ENCODE assay signal across 8 mouse cellular contexts in genomic region chr11:70001159-70001558, GRCm38 (mm10). TPM values are rescaled to one million over a fixed set of nuclear protein-coding genes. Genes with fewer than 3 reads are reported as not detected.
A peak's percentile ranks its signal among the peaks of the same experiment; 100 is the strongest.
DNase-seq lines count a peak whose midpoint lies in the region; ATAC-seq and TF ChIP-seq lines count a peak whose summit lies in the region.

No protein-coding gene starts in this region.

- no peaks in the 10 kb centered on the region for H3K27me3 ChIP-seq in erythroblast, embryonic 14.5 days (ENCODE audit: control insufficient read depth)
- no peaks in the 10 kb centered on the region for H3K27me3 ChIP-seq in testis, adult 2 months (ENCODE audit: control insufficient read depth, insufficient read depth, low read length)
- H3K27me3 ChIP-seq in liver, embryonic 11.5 days (replicated peaks; ENCODE audit: control insufficient read depth, insufficient read depth, low read length): no peaks in the 10 kb centered on the region
- no peaks in the 10 kb centered on the region for H3K27me3 ChIP-seq in stomach, postnatal 0 days (ENCODE audit: control insufficient read depth, insufficient read depth, low read length)

- H3K36me3 ChIP-seq in erythroblast, embryonic 14.5 days (ENCODE audit: control insufficient read depth): peaks cover 47% of the 10 kb centered on the region
- H3K36me3 ChIP-seq in testis, adult 2 months (ENCODE audit: control insufficient read depth, insufficient read depth, low read length): peaks cover 3% of the 10 kb centered on the region
- peaks cover 25% of the 10 kb centered on the region for H3K36me3 ChIP-seq in liver, embryonic 11.5 days (ENCODE audit: control insufficient read depth, insufficient read depth, low read length)
- peaks cover 18% of the 10 kb centered on the region for H3K36me3 ChIP-seq in stomach, postnatal 0 days (ENCODE audit: control insufficient read depth, insufficient read depth, low read length)

- H3K4me2 ChIP-seq in liver, embryonic 11.5 days: peak overlapping the region; percentile 81
- H3K4me2 ChIP-seq in stomach, postnatal 0 days (replicated peaks; ENCODE audit: low read depth): peak overlapping the region; percentile 71

- H3K27ac ChIP-seq in testis, adult 2 months (ENCODE audit: control insufficient read depth, insufficient read depth, low read depth, low read length): peak overlapping the region; percentile 88
- H3K27ac ChIP-seq in liver, embryonic 11.5 days (ENCODE audit: low read depth, low read length): no peak overlapping the region; the same call in 1 of the 2 replicates
- peak overlapping the region; percentile 93 for H3K27ac ChIP-seq in stomach, postnatal 0 days (replicated peaks)

- peak overlapping the region; percentile 88 for H3K4me3 ChIP-seq in erythroblast, embryonic 14.5 days (replicated peaks)
- peak overlapping the region; percentile 80 for H3K4me3 ChIP-seq in testis, adult 2 months (ENCODE audit: control insufficient read depth, low read depth, low read length)
- H3K4me3 ChIP-seq in liver, embryonic 11.5 days (ENCODE audit: low read depth, low read length): peak overlapping the region; percentile 77
- peak overlapping the region; percentile 62 for H3K4me3 ChIP-seq in stomach, postnatal 0 days (ENCODE audit: low read depth, low read length)

- 9% methylated on average over 8 of the region's 8 CpGs for WGBS in liver, embryonic 11.5 days
- 8% methylated on average over 8 of the region's 8 CpGs for WGBS in stomach, postnatal 0 days

- no peak for TF ChIP-seq EP300 in stomach, postnatal 0 days (optimal IDR thresholded peaks at IDR 0.05)

- ATAC-seq in erythroblast, adult 5-6 weeks (replicated peaks; ENCODE audit: low FRiP score, poor library complexity, severe bottlenecking): no peak
- no peak for ATAC-seq in liver, embryonic 11.5 days (replicated peaks; ENCODE audit: low FRiP score)
- ATAC-seq in stomach, postnatal 0 days (ENCODE audit: low FRiP score, low TSS enrichment): no peak

- no peak for TF ChIP-seq CTCF in testis, adult 2 months (IDR thresholded peaks at IDR 0.05; ENCODE audit: control insufficient read depth, insufficient read depth, insufficient replicate concordance, low read depth, low read length)
- TF ChIP-seq CTCF in stomach, postnatal 0 days (IDR thresholded peaks at IDR 0.05; ENCODE audit: low read depth): no peak

- DNase-seq in testis, postnatal 10 days (ENCODE audit: low spot score): no peak
- DNase-seq in liver, embryonic 11.5 days (ENCODE audit: low spot score): no peak
- no peak for DNase-seq in stomach, postnatal 0 days (ENCODE audit: low spot score)
- DNase-seq in embryo, embryonic 10.5 days (ENCODE audit: low spot score): no peak
- no peak for DNase-seq in frontal cortex, postnatal 25 days (ENCODE audit: low spot score in 2 of 2)

- peak overlapping the region; percentile 74 for H3K9ac ChIP-seq in liver, embryonic 11.5 days (ENCODE audit: low read depth, low read length)
- peak overlapping the region; percentile 70 for H3K9ac ChIP-seq in stomach, postnatal 0 days (ENCODE audit: low read length)

- no peak for TF ChIP-seq POLR2A in testis, adult 2 months (IDR thresholded peaks at IDR 0.05; ENCODE audit: control insufficient read depth, low read depth, low read length)

- H3K9me3 ChIP-seq in erythroblast, embryonic 14.5 days (ENCODE audit: control insufficient read depth, low read length): no peaks in the 10 kb centered on the region
- no peaks in the 10 kb centered on the region for H3K9me3 ChIP-seq in liver, embryonic 11.5 days (ENCODE audit: control insufficient read depth, low read length)
- H3K9me3 ChIP-seq in stomach, postnatal 0 days (ENCODE audit: control insufficient read depth, low read length): no peaks in the 10 kb centered on the region

- H3K4me1 ChIP-seq in erythroblast, embryonic 14.5 days (ENCODE audit: control insufficient read depth): peaks cover 60% of the 10 kb centered on the region
- H3K4me1 ChIP-seq in testis, adult 2 months (ENCODE audit: control insufficient read depth, insufficient read depth, low read length): peaks cover 20% of the 10 kb centered on the region
- H3K4me1 ChIP-seq in liver, embryonic 11.5 days (replicated peaks; ENCODE audit: control insufficient read depth, insufficient read depth, low read length): peaks cover 25% of the 10 kb centered on the region
- H3K4me1 ChIP-seq in stomach, postnatal 0 days (replicated peaks; ENCODE audit: control insufficient read depth, insufficient read depth): no peaks in the 10 kb centered on the region

RNA-seq across cellular contexts. Expression of gene Dvl2, which starts 0.8 kb away (rescaled TPM):
- polyA plus RNA-seq in erythroblast, embryonic 14.5 days (2012): 0.48 and 0.76 TPM in 2 replicates
- 1.3 and 4.2 TPM in 2 replicates for total RNA-seq in erythroblast, adult 5-6 weeks (2015; ENCODE audit: low replicate concordance)
- total RNA-seq in erythroblast, adult 5-6 weeks (2017; ENCODE audit: low replicate concordance): 2.1 and 7.4 TPM in 2 replicates
- polyA plus RNA-seq in testis, adult 2 months (2012; rRNA removed): 15.2 and 16.4 TPM in 2 replicates
- polyA plus RNA-seq in liver, embryonic 11.5 days (2014; fragmentation: Nextera tagmentation; extraction: Ambion mirVana): 22.1 and 23.3 TPM in 2 replicates
- polyA plus RNA-seq in stomach, postnatal 0 days (2015; fragmentation: Nextera tagmentation; extraction: Ambion mirVana): 9.8 and 11.1 TPM in 2 replicates

RNA-seq across cellular contexts. Expression of gene Phf23, which starts 5.6 kb away (rescaled TPM):
- 4.5 and 5.5 TPM in 2 replicates for polyA plus RNA-seq in erythroblast, embryonic 14.5 days (2012)
- total RNA-seq in erythroblast, adult 5-6 weeks (2015; ENCODE audit: low replicate concordance): 8.5 and 11.3 TPM in 2 replicates
- 7.4 and 11.0 TPM in 2 replicates for total RNA-seq in erythroblast, adult 5-6 weeks (2017; ENCODE audit: low replicate concordance)
- 19.0 and 21.2 TPM in 2 replicates for polyA plus RNA-seq in testis, adult 2 months (2012; rRNA removed)
- 33.2 and 36.6 TPM in 2 replicates for polyA plus RNA-seq in liver, embryonic 11.5 days (2014; fragmentation: Nextera tagmentation; extraction: Ambion mirVana)
- polyA plus RNA-seq in stomach, postnatal 0 days (2015; fragmentation: Nextera tagmentation; extraction: Ambion mirVana): 34.4 and 38.5 TPM in 2 replicates

RNA-seq across cellular contexts. Expression of gene Gabarap, which starts 10.2 kb away (rescaled TPM):
- polyA plus RNA-seq in erythroblast, embryonic 14.5 days (2012): 50.2 and 55.8 TPM in 2 replicates
- total RNA-seq in erythroblast, adult 5-6 weeks (2015; ENCODE audit: low replicate concordance): 328 and 394 TPM in 2 replicates
- 127 and 214 TPM in 2 replicates for total RNA-seq in erythroblast, adult 5-6 weeks (2017; ENCODE audit: low replicate concordance)
- 659 and 826 TPM in 2 replicates for polyA plus RNA-seq in testis, adult 2 months (2012; rRNA removed)
- polyA plus RNA-seq in liver, embryonic 11.5 days (2014; fragmentation: Nextera tagmentation; extraction: Ambion mirVana): 302 and 311 TPM in 2 replicates
- 536 and 544 TPM in 2 replicates for polyA plus RNA-seq in stomach, postnatal 0 days (2015; fragmentation: Nextera tagmentation; extraction: Ambion mirVana)

RNA-seq across cellular contexts. Expression of gene Acadvl, which starts 14.1 kb away (rescaled TPM):
- polyA plus RNA-seq in erythroblast, embryonic 14.5 days (2012): 2.9 and 3.2 TPM in 2 replicates
- total RNA-seq in erythroblast, adult 5-6 weeks (2015; ENCODE audit: low replicate concordance): 23.6 and 48.4 TPM in 2 replicates
- 18.6 and 20.4 TPM in 2 replicates for total RNA-seq in erythroblast, adult 5-6 weeks (2017; ENCODE audit: low replicate concordance)
- 20.6 and 20.9 TPM in 2 replicates for polyA plus RNA-seq in testis, adult 2 months (2012; rRNA removed)
- polyA plus RNA-seq in liver, embryonic 11.5 days (2014; fragmentation: Nextera tagmentation; extraction: Ambion mirVana): 85.7 and 89.7 TPM in 2 replicates
- polyA plus RNA-seq in stomach, postnatal 0 days (2015; fragmentation: Nextera tagmentation; extraction: Ambion mirVana): 136 and 143 TPM in 2 replicates

RNA-seq across cellular contexts. Expression of gene Dlg4, which starts 15.6 kb away (rescaled TPM):
- polyA plus RNA-seq in erythroblast, embryonic 14.5 days (2012): 0.10 and 0.19 TPM in 2 replicates
- 7.7 TPM in 1 of 2 replicates, not detected in the other for total RNA-seq in erythroblast, adult 5-6 weeks (2015; ENCODE audit: low replicate concordance)
- 0.17 and 0.84 TPM in 2 replicates for total RNA-seq in erythroblast, adult 5-6 weeks (2017; ENCODE audit: low replicate concordance)
- 5.6 and 6.5 TPM in 2 replicates for polyA plus RNA-seq in testis, adult 2 months (2012; rRNA removed)
- 9.3 and 9.4 TPM in 2 replicates for polyA plus RNA-seq in liver, embryonic 11.5 days (2014; fragmentation: Nextera tagmentation; extraction: Ambion mirVana)
- 2.6 and 3.9 TPM in 2 replicates for polyA plus RNA-seq in stomach, postnatal 0 days (2015; fragmentation: Nextera tagmentation; extraction: Ambion mirVana)
